Mouse (Mus musculus): Measurements from ENCODE around the gene Gm5617. TPM values are rescaled to one million over a fixed set of nuclear protein-coding genes. Genes with fewer than 3 reads are reported as not detected.
"Not testable (repeated sequence)": the region's sequence is repeated elsewhere in the genome, so short reads cannot be mapped to it uniquely, and the experiment has no call there.

Gm5617 gene
- total RNA-seq (2017) = 6.5 and 14.3 TPM in 2 replicates

DNA sequence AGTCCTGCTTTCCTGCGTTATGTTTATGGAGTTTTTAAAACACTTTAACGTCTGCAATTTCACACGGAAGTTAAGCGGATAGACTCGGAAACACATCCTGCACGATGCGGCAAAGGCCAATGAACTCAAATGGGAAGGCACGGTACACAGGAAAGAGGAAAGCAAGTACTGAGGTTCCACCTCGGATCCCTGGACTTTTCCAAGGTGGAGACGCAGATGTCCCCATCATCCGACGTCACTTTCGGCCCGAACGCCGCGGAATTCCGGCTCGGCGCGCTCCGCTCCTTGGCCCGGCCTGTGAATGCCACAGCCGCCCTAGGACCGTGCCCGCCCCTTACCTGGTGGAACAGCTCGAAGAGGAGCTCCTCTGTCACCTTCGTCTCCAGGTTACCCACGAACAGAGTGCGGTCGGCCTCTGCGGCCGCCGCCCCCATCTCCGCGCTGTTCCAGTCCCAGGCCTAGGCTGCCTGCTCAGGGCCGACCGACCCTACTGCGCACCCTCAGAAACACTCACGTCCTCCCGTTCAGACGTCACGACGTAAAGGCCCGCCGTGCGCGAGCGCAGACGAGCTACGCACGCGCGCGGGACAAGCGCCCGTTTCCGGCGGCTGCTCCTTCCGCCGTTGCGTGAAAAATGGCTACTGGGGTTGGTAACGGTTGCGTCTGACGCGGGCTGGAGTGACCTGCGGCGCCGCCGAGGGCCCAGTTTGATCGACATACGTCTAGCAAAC, at the start of gene Gm5617, which contains the start of gene Rbm7:
Gm5617 (plus strand) TSS at position 626 of the 731 bp plus-strand sequence.
Rbm7 (minus strand) TSS at position 483 of the 731 bp plus-strand sequence.
- peak; percentile 98 for ATAC-seq (replicated peaks; ENCODE audit: low read depth, poor library complexity, severe bottlenecking)

DNA sequence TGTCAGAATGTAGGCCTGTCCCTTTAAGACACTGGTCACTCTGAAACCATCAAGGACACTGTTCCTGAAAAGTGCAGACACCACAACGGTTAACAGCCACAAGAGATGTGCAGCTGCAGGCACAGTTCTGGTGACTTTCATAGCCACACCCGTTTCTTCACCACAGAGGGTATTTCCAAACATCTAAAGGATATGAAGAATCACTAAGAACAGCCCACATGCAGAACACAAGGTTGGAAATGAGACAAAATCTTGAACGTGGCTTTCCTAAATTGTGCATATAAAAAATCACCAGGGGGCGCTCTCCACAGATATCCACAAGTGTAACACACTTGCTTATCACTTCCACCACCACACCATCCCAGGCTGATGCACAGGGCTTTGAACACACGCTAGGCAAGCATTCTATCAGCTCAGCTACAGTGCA, 47.4 kb upstream of the Gm5617 start:
- peak; percentile 88 for ATAC-seq (replicated peaks; ENCODE audit: low read depth, poor library complexity, severe bottlenecking)

DNA sequence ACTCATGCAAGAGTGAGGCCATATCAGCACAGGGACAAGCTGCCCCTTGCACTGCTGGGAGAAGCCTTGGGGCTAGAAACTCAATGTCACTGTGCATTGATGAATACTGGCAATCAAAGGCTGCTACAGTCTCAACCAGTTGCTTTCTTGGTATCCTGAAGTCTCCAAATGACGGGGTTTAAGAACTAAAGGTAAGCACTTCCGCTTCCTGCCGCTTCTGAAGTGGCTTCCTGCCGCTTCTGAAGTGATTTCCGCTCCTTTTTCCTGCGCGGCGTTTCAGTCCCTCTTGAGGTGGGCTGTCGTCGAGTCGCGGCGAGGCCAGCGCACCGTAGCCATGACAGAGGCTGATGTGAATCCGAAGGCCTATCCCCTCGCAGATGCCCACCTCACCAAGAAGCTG, 45.2 kb upstream of the Gm5617 start:
- ATAC-seq (replicated peaks; ENCODE audit: low read depth, poor library complexity, severe bottlenecking) = no peak

DNA sequence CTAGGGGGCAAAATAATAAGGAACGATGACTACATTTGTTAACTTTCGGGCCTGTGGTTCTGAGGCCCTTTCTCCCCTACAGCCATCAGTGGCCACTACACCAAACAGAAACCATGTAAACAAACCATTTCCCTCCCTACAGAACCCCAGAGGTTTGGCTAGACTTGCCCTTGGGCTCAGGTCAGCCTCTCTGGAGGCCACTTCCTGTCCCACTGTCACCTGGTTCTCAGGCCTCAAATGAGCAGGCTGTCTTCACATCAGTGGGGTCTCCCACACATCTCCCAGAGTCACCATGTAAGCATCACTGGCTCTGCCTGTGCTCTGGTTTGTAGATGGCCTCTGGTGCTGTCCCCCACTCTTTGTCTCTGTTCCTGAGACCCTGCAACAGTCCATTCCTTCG, 39.3 kb upstream of the Gm5617 start:
- ATAC-seq (replicated peaks; ENCODE audit: low read depth, poor library complexity, severe bottlenecking) = no peak

DNA sequence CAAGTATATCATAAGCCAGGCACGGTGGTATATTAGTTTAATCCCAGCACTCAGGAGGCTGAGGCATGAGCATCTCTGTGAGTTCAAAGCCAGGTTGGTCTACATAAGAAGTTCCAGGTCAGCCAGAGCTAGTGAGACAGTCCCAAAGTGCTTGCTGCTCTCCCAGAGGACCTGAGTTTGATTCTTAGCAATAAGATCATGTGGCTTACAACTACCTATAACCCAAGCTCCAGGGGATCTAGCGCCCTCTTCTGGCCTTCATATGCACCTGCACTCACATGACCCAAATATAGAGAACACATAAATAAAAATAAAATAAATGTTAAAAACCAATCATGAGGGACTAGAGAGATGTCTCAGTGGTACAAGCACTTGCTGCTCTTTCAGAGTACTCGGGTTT, 36.4 kb upstream of the Gm5617 start:
- ATAC-seq (replicated peaks; ENCODE audit: low read depth, poor library complexity, severe bottlenecking) = no peak

DNA sequence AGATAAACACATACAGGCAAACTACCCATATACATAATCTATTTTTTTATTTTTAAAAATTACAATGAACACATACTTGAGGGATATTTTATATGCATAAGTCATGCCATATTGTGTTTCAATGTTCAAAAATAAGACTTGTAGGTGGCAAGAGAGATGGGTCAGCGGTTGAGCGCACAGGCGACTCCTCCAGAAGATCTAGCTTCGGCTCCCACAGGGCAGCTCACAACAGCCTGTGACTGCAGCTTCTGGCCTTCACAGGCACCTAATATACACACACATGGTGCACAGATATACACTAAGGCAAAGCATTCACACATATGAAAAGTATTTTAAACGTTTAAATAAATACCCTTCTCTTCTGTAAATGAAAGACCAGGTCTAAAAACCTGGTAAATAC, 35.9 kb upstream of the Gm5617 start:
- ATAC-seq (replicated peaks; ENCODE audit: low read depth, poor library complexity, severe bottlenecking) = no peak

DNA sequence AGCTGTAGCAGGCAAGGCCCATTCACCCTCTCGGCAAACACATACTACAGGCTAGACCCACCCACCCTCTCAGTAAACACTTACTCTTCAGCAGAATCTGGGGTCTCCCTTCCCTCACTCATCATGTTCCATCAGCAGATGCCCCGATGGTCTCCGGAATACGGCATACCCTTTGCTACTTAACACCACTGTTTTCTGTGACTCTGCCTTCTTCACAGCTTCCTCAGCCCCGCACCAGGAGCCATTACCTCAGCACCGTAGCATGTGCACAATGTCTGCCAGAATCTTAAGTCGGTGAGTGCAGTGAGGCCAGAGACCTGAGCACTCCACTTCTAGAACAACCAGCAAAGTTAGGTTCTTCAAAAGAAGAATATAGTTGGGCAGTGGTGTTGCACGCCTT, 34.5 kb upstream of the Gm5617 start:
- no peak for ATAC-seq (replicated peaks; ENCODE audit: low read depth, poor library complexity, severe bottlenecking)

DNA sequence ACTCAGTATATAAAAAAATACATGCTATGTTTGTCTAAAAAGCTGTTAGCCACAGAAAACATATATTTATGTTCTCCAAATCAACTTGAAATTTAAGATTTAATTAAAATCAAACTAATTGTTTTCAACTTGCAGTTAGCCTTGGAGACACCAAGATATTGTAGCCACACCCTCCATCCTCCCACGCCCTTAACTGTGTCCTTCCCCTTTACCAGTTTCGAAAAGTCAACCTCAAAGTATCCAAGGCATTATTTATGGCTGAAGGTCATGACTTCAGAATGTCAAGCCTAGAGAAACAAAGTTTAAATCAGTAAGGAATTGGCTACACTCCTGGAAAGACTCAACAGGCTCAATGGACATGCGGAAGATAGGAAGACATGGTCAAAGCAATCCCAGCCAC, 33.7 kb upstream of the Gm5617 start:
- ATAC-seq (replicated peaks; ENCODE audit: low read depth, poor library complexity, severe bottlenecking) = peak; percentile 50; the same call in 1 of the 2 replicates

- no peak for ATAC-seq (replicated peaks; ENCODE audit: low read depth, poor library complexity, severe bottlenecking)
Observed at GRCm38 (mm10) chr9:48465671-48466070, 29.6 kb upstream of the Gm5617 start.

- ATAC-seq (replicated peaks; ENCODE audit: low read depth, poor library complexity, severe bottlenecking) = peak; percentile 69
Observed at GRCm38 (mm10) chr9:48466804-48467203, 28.4 kb upstream of the Gm5617 start.

DNA sequence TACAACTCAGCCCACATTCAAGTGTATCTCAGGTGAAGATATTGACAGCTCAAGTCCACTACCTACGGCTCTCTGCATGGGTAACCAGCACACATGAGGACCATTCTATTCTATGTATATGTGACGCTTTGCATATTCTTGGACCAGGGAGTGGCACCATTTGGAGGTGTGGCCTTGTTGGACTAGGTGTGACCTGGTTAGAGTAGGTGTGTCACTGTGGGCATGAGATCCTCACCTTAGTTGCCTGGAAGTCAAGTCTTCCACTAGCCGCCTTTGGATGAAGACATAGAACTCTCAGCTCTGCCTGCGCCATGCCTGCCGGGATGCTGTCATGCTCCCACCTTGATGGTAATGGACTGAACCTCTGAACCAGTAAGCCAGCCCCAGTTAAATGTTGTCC, 27.8 kb upstream of the Gm5617 start:
- ATAC-seq (replicated peaks; ENCODE audit: low read depth, poor library complexity, severe bottlenecking) = not testable (repeated sequence)

GRCm38 (mm10) chr9:48472441-48473025, 22.7 kb upstream of the Gm5617 start:
- ATAC-seq (replicated peaks; ENCODE audit: low read depth, poor library complexity, severe bottlenecking) = no peak

DNA sequence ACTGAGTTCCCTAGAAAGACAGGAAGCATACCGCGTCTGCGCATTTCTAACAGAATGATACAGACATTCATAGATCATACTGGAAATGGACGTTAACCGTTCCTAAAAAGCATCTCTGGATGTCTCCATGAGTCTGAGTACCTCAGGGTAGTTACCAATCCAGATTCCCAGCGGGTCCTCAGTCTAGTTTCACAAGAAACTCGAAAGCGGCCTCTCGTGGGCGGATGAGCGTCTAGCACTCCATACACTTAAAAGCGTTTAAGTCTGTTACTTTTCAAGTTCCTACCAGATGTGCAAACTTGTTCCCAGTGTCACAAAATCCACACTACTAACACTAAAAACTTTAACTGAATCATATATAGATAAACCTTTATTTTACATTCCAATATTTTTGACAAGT, 22.1 kb upstream of the Gm5617 start:
- ATAC-seq (replicated peaks; ENCODE audit: low read depth, poor library complexity, severe bottlenecking) = no peak

DNA sequence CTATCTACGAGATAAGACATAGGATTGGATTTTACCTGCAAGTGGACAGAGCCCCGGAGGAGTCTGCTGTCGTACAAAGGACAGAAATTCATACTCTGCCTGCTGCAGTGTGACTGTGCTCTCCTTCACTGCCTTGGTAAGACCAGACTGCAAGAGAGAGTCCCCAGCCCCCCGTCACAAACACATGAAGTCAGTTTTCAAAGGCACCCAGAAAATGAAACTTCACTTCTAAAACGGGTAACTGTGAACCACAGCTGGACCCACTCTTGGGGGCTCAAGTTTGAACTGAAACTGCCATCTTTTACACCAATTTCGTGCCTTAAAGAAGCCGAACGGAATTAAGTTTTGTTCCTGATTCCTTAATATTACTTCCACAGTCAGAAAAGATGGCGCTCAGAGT, 20.9 kb upstream of the Gm5617 start:
- no peak for ATAC-seq (replicated peaks; ENCODE audit: low read depth, poor library complexity, severe bottlenecking)

GRCm38 (mm10) chr9:48476236-48477165, 18.7 kb upstream of the Gm5617 start:
- ATAC-seq (replicated peaks; ENCODE audit: low read depth, poor library complexity, severe bottlenecking) = no peak

- ATAC-seq (replicated peaks; ENCODE audit: low read depth, poor library complexity, severe bottlenecking) = no peak
Observed at GRCm38 (mm10) chr9:48478808-48479207, 16.4 kb upstream of the Gm5617 start.

- no peak for ATAC-seq (replicated peaks; ENCODE audit: low read depth, poor library complexity, severe bottlenecking)
Observed at GRCm38 (mm10) chr9:48479838-48480410, 15.3 kb upstream of the Gm5617 start.

- ATAC-seq (replicated peaks; ENCODE audit: low read depth, poor library complexity, severe bottlenecking) = peak; percentile 99
Observed at GRCm38 (mm10) chr9:48480411-48481213, 14.6 kb upstream of the Gm5617 start, which contains the start of gene Rexo2. Gene Rexo2 (minus strand): TSS chr9:48480623.
